Mouse (Mus musculus) liver, embryonic 12.5 days (tissue): ENCODE results near the gene Efr3b. TPM values are rescaled to one million over a fixed set of nuclear protein-coding genes. Genes with fewer than 3 reads are reported as not detected.

Source experiments
- ATAC-seq: fragments of 200-750 bp; cut with Nextera tagmentation; 2 replicates; pipeline ENCODE4 v1.8.0; 2017; ENCODE audit warnings: moderate number of reproducible peaks, mild to moderate bottlenecking, moderate library complexity
- H3K27ac ChIP-seq: fragments of 300-500 bp; sonication (generic); 2 replicates; pipeline ENCODE4 v1.5.1; 2016; ENCODE audit warnings: mild to moderate bottlenecking
- H3K27me3 ChIP-seq: fragments of 300-500 bp; sonication (generic); replicated peaks from 2 replicates; pipeline ENCODE4 v1.6.1; 2016; ENCODE audit warnings: mild to moderate bottlenecking, moderate library complexity
- H3K36me3 ChIP-seq: fragments of 300-500 bp; sonication (generic); 2 replicates; pipeline ENCODE4 v1.6.1; 2016; ENCODE audit warnings: mild to moderate bottlenecking, moderate library complexity
- H3K4me1 ChIP-seq: fragments of 300-500 bp; sonication (generic); 2 replicates; pipeline ENCODE4 v1.6.1; 2016
- H3K4me2 ChIP-seq: fragments of 300-500 bp; sonication (generic); 2 replicates; pipeline ENCODE4 v1.6.1; 2016; ENCODE audit warnings: mild to moderate bottlenecking, moderate library complexity
- H3K4me3 ChIP-seq: fragments of 300-500 bp; sonication (generic); 2 replicates; pipeline ENCODE4 v1.5.1; 2016; ENCODE audit warnings: mild to moderate bottlenecking, moderate library complexity
- H3K9ac ChIP-seq: fragments of 300-500 bp; sonication (generic); 2 replicates; pipeline ENCODE4 v1.6.1; 2016; ENCODE audit warnings: mild to moderate bottlenecking, moderate library complexity
- H3K9me3 ChIP-seq: fragments of 300-500 bp; sonication (generic); replicated peaks from 2 replicates; pipeline ENCODE4 v1.6.1; 2016; ENCODE audit warnings: mild to moderate bottlenecking, moderate library complexity
- WGBS: fragments of 180-500 bp; shearing (Covaris S2); methylation state at CpG from one replicate; pipeline ENCODE4 v1.1.7; 2016; ENCODE audit not compliant: insufficient replicate concordance; 5-methylcytosine and 5-hydroxymethylcytosine counted together
- polyA plus RNA-seq: library from polyadenylated mRNA; unstranded; fragments of >200 nt; fragmentation: Nextera tagmentation; extraction: Ambion mirVana; gene quantifications from 2 replicates; pipeline ENCODE4 v1.2.1, GENCODE M21; 2016

Efr3b gene
- polyA plus RNA-seq, 1 experiment from 2014 or later, result 0.41 TPM

GRCm38 (mm10) chr12:3926127-3926526 lies 112.6 kb downstream of the Efr3b start:
- H3K27me3 ChIP-seq, result no peaks in the 10 kb centered on the region
- WGBS, result 5% methylated on average over 1 of the region's 1 CpGs
- no peaks in the 10 kb centered on the region for H3K36me3 ChIP-seq
- H3K9ac ChIP-seq, result no peak overlapping the region
- H3K4me3 ChIP-seq, result no peak overlapping the region
- H3K27ac ChIP-seq, result no peak overlapping the region
- H3K4me1 ChIP-seq, result no peaks in the 10 kb centered on the region
- no peak for ATAC-seq
- H3K4me2 ChIP-seq, result no peak overlapping the region
- no peaks in the 10 kb centered on the region for H3K9me3 ChIP-seq

- Histone ChIP-seq H3K9ac (no peak overlapping the region), H3K4me3 (no peak overlapping the region), H3K4me1 (0 out of 2 replicates have a peak, but pooled peaks cover 5% of the 10 kb centered on the region), H3K9me3 (no peaks in the 10 kb centered on the region), H3K36me3 (no peaks in the 10 kb centered on the region), H3K27ac (no peak overlapping the region), H3K27me3 (no peaks in the 10 kb centered on the region), H3K4me2 (no peak overlapping the region)
- ATAC-seq, result peak; percentile 70
- 75% methylated on average over 3 of the region's 3 CpGs for WGBS
These were observed 119.3 kb downstream of the Efr3b start for GRCm38 (mm10) chr12:3919423-3919822.

DNA sequence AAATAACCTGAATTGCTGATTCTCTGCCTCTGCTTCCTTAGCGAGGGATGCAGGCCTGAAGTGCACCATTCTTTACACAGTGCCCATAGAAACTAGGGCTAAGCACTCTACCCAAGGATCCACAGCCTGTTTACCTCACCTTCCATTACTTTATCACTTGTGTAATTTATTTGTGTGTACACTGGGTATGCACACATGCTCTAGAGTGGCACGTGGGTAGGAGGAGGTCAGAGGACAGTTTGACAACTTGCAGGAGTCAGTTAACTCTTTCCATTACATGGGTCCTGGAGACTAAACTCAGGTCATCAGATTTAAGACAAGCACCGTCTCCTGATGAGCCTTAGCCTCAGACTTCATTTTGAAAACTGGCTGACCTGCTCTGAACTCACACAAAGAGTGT lies 120.1 kb downstream of the Efr3b start:
- H3K4me3 ChIP-seq, result no peak overlapping the region
- H3K9me3 ChIP-seq, result no peaks in the 10 kb centered on the region
- H3K27ac ChIP-seq, result no peak overlapping the region
- H3K9ac ChIP-seq, result no peak overlapping the region
- 54% methylated on average over 3 of the region's 3 CpGs for WGBS
- no peaks in the 10 kb centered on the region for H3K27me3 ChIP-seq
- ATAC-seq, result no peak; the same call in 1 of the 2 replicates
- no peak overlapping the region for H3K4me2 ChIP-seq
- no peaks in the 10 kb centered on the region for H3K36me3 ChIP-seq
- 0 out of 2 replicates have a peak, but pooled peaks cover 5% of the 10 kb centered on the region for H3K4me1 ChIP-seq

- 32% methylated on average over 14 of the region's 14 CpGs for WGBS
- Histone ChIP-seq H3K4me3 (no peak overlapping the region), H3K4me2 (no peak overlapping the region)
These were observed 120.9 kb downstream of the Efr3b start for GRCm38 (mm10) chr12:3917668-3918341.

GRCm38 (mm10) chr12:3915852-3916251 lies 122.9 kb downstream of the Efr3b start:
- no peaks in the 10 kb centered on the region for H3K27me3 ChIP-seq
- 78% methylated on average over 3 of the region's 3 CpGs for WGBS
- 0 out of 2 replicates have a peak, but pooled peaks cover 5% of the 10 kb centered on the region for H3K4me1 ChIP-seq
- no peaks in the 10 kb centered on the region for H3K36me3 ChIP-seq
- no peak overlapping the region for H3K4me2 ChIP-seq
- no peak for ATAC-seq
- no peaks in the 10 kb centered on the region for H3K9me3 ChIP-seq
- H3K4me3 ChIP-seq, result no peak overlapping the region
- H3K9ac ChIP-seq, result no peak overlapping the region
- H3K27ac ChIP-seq, result no peak overlapping the region

More at GRCm38 (mm10) chr12:3917668-3918341, 120.9 kb downstream of the Efr3b start:
- ATAC-seq, result no peak
- H3K36me3 ChIP-seq, result no peaks in the 10 kb centered on the region
- H3K9me3 ChIP-seq, result no peaks in the 10 kb centered on the region
- H3K9ac ChIP-seq, result no peak overlapping the region
- no peak overlapping the region for H3K27ac ChIP-seq
- 0 out of 2 replicates have a peak, but pooled peaks cover 5% of the 10 kb centered on the region for H3K4me1 ChIP-seq
- H3K27me3 ChIP-seq, result no peaks in the 10 kb centered on the region

Other genes starting within 250 kb of the Efr3b start
- 57.9 and 58.7 TPM in 2 replicates for gene Dnmt3a, start 232.9 kb downstream of the Efr3b start, polyA plus RNA-seq
- 0.87 and 0.90 TPM in 2 replicates for gene Pomc, start 84.0 kb downstream of the Efr3b start, polyA plus RNA-seq
- gene Dnajc27, start 43.7 kb upstream of the Efr3b start, polyA plus RNA-seq, result 3.5 and 4.2 TPM in 2 replicates
- 2.0 and 2.1 TPM in 2 replicates for gene Adcy3, start 94.2 kb upstream of the Efr3b start, polyA plus RNA-seq
- gene Ptrhd1, start 195.1 kb upstream of the Efr3b start, polyA plus RNA-seq, result 3.5 and 4.0 TPM in 2 replicates
- gene Cenpo, start 195.4 kb upstream of the Efr3b start, polyA plus RNA-seq, result 13.9 and 17.1 TPM in 2 replicates